Mouse (Mus musculus) liver, postnatal 0 days (tissue): ENCODE data around the gene Wdr24.
A peak's percentile ranks its signal among the peaks of the same experiment; 100 is the strongest.

Source experiments
- CTCF ChIP-seq: sonication (generic); IDR thresholded peaks from 2 replicates; pipeline ENCODE4 v1.5.1; 2016; ENCODE audit warnings: antibody characterized with exemption, low read depth
- EP300 ChIP-seq: IDR thresholded peaks from 2 replicates; pipeline ENCODE4 v1.6.1; 2016; ENCODE audit warnings: antibody characterized with exemption, low read depth, mild to moderate bottlenecking

GRCm38 (mm10) chr17:25861704-25862612 is 38.5 kb downstream of the Wdr24 start:
- no peak for TF ChIP-seq CTCF
- TF ChIP-seq EP300: 0 out of 2 replicates have a peak, but pooled peaks have one; percentile 1
